Mouse (Mus musculus) effector memory CD4-positive, alpha-beta T cell, adult 7 months (primary cell): Measurements from ENCODE around the gene Emc1. TPM values are rescaled to one million over a fixed set of nuclear protein-coding genes. Genes with fewer than 3 reads are reported as not detected.

Source experiments
- polyA plus RNA-seq: library from polyadenylated mRNA; unstranded; fragments of 100-300 nt; shearing (Covaris generic); gene quantifications from one replicate; pipeline ENCODE4 v1.2.1, GENCODE M21; 2017

Emc1 gene
- 39.1 TPM for polyA plus RNA-seq

DNA sequence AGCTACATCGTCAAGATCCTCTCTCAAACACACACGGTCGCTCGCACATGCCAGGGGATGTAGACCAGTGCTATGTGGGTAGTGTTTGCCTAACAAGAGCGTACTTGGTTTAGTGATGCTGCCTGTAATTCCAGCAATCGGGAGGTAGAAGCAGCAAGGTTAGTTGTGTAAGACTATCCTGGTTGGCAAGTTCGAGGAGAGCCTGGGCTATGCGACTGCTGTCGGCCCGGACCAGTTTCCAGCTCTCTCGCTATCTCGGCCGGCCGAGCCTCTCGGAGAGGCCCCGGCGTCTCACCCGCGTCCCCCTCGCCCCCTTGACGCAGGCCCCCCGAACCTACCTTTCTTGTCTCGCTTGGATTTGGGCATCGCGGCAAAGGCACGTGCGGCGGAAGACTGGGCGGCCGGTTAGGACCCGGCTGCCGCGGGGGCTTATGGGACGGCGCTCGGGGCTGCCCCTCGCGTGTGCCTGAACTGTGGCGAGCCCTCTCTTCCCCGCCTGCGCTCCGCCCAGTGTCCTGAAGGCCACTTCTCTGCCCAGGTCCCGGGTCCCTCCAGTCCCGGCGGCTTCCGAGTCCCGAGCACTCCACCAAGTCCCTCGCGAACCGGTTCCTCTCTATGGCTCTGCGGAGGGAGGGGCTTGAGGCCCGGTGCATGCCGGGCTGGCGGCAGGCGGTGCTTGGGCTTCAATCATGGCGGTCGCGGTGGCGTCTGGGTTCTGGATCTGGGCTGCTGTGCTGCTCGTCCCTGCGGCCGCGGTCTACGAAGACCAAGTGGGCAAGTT lies at the start of gene Emc1, which contains the start of the genes Mrto4 and Ubr4:
Emc1 (plus strand) TSS at position 657 of the 781 bp plus-strand sequence.
Mrto4 (minus strand) TSS at position 646 of the 781 bp plus-strand sequence.
Ubr4 (plus strand) TSS at position 679 of the 781 bp plus-strand sequence.

DNA sequence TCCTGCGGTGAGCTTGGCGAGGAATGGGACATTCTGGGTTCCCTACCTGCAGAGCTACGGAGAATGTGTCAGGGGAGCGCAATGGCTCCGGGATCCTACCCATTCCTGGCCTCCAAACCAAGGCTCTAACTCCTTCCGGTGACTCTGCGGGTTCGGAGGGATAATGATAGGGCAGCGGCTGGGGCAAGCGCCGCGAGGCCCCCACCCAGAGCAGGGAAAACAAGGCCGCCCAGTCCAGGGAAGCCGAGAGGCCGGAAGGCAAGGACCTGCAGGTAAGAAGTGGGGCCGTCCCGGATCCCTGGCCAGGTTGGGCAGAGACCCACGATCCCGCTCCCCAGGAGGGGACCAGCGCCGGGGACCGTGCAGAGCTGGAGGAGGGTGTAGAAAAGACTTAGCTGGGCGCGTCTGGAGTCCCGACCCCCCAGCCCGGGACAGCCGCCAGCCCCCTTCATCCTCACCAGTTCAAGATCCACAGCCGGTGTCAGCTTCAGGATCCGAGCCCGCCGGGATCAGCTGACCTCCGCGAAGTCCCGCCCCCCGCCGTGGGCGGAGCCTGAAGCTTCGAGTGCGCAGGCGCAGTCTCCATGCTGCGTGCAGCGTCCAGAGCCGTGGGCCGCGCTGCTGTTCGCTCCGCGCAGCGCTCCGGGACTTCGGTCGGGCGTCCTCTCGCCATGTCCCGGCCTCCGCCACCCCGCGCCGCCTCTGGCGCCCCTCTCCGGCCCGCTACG lies 42.1 kb upstream of the Emc1 start, which contains the start of the genes Pqlc2 and Akr7a5:
Pqlc2 (minus strand) TSS at position 538 of the 728 bp plus-strand sequence.
Akr7a5 (plus strand) TSS at position 574 of the 728 bp plus-strand sequence.

Other genes starting within 250 kb of the Emc1 start
- gene Minos1, start 221.5 kb upstream of the Emc1 start, polyA plus RNA-seq: 244 TPM
- 579 TPM for gene Capzb, start 159.7 kb upstream of the Emc1 start, polyA plus RNA-seq
- gene Pqlc2, start 41.9 kb upstream of the Emc1 start, polyA plus RNA-seq: 4.2 TPM
- gene Akr7a5, start 41.8 kb upstream of the Emc1 start, polyA plus RNA-seq: 29.3 TPM
- 61.1 TPM for gene Mrto4, start within 50 bp of the Emc1 start, polyA plus RNA-seq
- 57.7 TPM for gene Ubr4, start within 50 bp of the Emc1 start, polyA plus RNA-seq
- gene Iffo2, start 178.0 kb downstream of the Emc1 start, polyA plus RNA-seq: 5.5 TPM